Mouse (Mus musculus): ENCODE data around the gene Pcnx2. TPM values are rescaled to one million over a fixed set of nuclear protein-coding genes. Genes with fewer than 3 reads are reported as not detected.

Gene Pcnx2
- under 1 TPM; 0.34 to 0.36 TPM for total RNA-seq (2021)
- 0.79 and 0.86 TPM in 2 replicates for polyA plus RNA-seq (2012; rRNA removed)
- long read RNA-seq, partial matches to known transcripts: 1 of 2 reads
- long read RNA-seq, other reads (novel, unspliced or antisense): 1 of 2 reads

DNA sequence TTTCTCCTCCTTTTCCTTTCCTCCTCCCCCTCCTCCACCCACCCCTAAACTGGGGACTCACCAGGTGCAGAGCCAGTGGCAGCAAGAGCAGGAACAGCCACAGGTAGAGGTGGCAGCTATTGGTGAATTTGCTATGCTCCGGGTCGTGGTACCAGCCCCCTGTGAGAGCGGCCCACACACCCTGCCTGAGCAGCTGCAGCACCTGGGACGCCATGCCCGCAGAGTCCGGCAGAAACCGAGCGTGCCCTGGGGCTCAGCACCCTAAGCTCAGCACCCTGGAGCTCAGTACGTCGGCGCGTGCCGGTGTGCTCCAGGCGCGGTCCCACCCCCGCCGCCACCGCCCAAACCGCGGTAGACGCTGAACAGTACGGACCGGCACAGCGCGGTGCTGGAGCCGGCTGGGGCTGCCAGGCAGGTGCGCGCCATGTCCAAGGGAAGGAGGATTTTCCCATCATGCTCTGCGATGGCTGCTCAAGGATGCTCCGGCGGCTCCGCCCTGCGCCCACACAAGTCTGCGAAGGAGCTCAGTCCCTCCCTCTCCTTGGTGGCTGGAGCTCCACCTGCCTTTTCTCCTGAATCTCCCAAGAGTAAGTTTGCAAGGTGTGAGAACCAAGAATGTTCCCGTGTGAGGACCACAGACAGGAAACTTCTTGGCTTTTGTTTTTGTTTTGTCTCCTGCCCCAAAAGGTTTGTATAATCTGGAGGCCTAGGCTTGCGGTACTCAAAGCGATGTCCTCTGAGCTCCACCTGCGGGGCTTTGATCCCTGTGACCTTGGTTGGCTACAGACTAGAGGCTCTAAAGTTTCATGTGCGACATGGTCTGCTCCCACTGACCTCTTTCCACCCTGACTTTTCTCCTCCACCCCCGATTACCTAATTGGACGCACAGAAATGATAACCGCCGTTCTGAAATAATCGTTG, at the start of gene Pcnx2:
Pcnx2 (minus strand) TSS at position 450 of the 921 bp plus-strand sequence.
- Histone ChIP-seq H3K27ac (no peak within 1 kb of the TSS), H3K4me3 (no peak within 1 kb of the TSS), H3K36me3 (ENCODE audit: control insufficient read depth, insufficient read depth, low read length) (no peaks in the 10 kb centered on the region), H3K27me3 (ENCODE audit: control insufficient read depth, insufficient read depth, low read length) (peaks cover 8% of the 10 kb centered on the region), H3K4me1 (ENCODE audit: control insufficient read depth, insufficient read depth, low read length) (no peaks in the 10 kb centered on the region), H3K79me2 (replicated peaks; ENCODE audit: control insufficient read depth, insufficient read depth, low read length) (no peaks in the 10 kb centered on the region), H3K9ac (ENCODE audit: low read depth, low read length) (no peak within 1 kb of the TSS)
- DNase-seq: no peak
- TF ChIP-seq POLR2A (IDR thresholded peaks at IDR 0.05; ENCODE audit: insufficient read depth, low read depth, low read length) (no peak), CTCF (IDR thresholded peaks at IDR 0.05) (no peak)
- intact Hi-C loops (cut with DNase I): no loop called here
- 14% methylated on average over 44 of the region's 44 CpGs for WGBS

DNA sequence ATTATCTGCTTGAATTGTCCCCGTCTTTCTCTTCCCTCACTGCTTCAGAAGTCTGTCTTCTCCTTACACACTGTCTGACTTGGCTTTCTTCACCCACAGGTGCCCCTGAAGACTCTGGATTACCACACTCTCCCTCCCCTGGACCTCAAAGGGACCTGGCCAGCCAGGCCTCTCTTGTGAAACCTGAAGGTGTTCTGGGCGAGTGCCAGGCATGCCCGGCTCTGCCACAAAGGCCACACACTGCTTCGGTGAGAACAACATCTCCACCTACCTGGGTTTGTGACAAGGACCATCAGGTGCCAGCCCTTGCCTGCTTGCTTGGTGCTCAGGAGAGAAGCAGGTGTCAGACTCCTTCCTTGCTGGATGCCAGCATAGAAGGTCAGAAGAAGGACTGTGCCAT, 46.4 kb upstream of the Pcnx2 start:
- no peaks in the 10 kb centered on the region for H3K27me3 ChIP-seq (ENCODE audit: control insufficient read depth, insufficient read depth, low read length)
- 79% methylated on average over 4 of the region's 4 CpGs for WGBS
- H3K27ac ChIP-seq: no peak overlapping the region
- H3K79me2 ChIP-seq (replicated peaks; ENCODE audit: control insufficient read depth, insufficient read depth, low read length): no peaks in the 10 kb centered on the region
- intact Hi-C loops (cut with DNase I): no loop called here
- TF ChIP-seq CTCF (IDR thresholded peaks at IDR 0.05): no peak
- no peak for TF ChIP-seq EP300 (IDR thresholded peaks at IDR 0.05; ENCODE audit: insufficient read depth, low read depth, low read length)
- TF ChIP-seq POLR2A (IDR thresholded peaks at IDR 0.05; ENCODE audit: insufficient read depth, low read depth, low read length): no peak
- H3K4me3 ChIP-seq: no peak overlapping the region
- H3K4me1 ChIP-seq (ENCODE audit: control insufficient read depth, insufficient read depth, low read length): no peaks in the 10 kb centered on the region
- no peak for DNase-seq
- H3K9ac ChIP-seq (ENCODE audit: low read depth, low read length): no peak overlapping the region
- no peaks in the 10 kb centered on the region for H3K36me3 ChIP-seq (ENCODE audit: control insufficient read depth, insufficient read depth, low read length)

DNA sequence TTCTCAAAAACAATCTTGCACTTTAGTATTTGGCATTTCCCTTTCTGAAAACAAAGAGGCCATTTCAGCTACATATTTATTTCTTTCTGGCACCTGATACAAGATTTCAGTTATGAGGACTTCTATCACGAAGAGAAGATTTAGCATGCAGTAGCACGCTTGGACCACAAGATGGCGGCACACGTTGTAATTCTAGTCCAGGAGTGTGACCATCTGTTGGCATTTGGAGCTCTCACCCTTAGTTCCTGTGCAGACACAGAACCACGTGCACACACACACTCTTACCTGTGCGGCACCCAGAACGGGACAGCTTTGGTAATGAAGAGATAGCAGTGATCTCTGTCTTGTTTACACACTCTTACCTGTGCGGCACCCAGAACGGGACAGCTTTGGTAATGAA, 37.5 kb upstream of the Pcnx2 start:
- intact Hi-C loops (cut with DNase I): no loop called here
- peak; percentile 13 to 47 for DNase-seq
- H3K27ac ChIP-seq: no peak overlapping the region
- no peaks in the 10 kb centered on the region for H3K36me3 ChIP-seq (ENCODE audit: control insufficient read depth, insufficient read depth, low read length)
- TF ChIP-seq CTCF (IDR thresholded peaks at IDR 0.05) (peak; percentile 82), EP300 (IDR thresholded peaks at IDR 0.05; ENCODE audit: insufficient read depth, low read depth, low read length) (no peak)
- H3K27me3 ChIP-seq (ENCODE audit: control insufficient read depth, insufficient read depth, low read length): no peaks in the 10 kb centered on the region
- H3K4me1 ChIP-seq (ENCODE audit: control insufficient read depth, insufficient read depth, low read length): no peaks in the 10 kb centered on the region
- no peak overlapping the region for H3K4me3 ChIP-seq
- no peak overlapping the region for H3K9ac ChIP-seq (ENCODE audit: low read depth, low read length)
- 46% methylated on average over 9 of the region's 9 CpGs for WGBS
- no peaks in the 10 kb centered on the region for H3K79me2 ChIP-seq (replicated peaks; ENCODE audit: control insufficient read depth, insufficient read depth, low read length)

DNA sequence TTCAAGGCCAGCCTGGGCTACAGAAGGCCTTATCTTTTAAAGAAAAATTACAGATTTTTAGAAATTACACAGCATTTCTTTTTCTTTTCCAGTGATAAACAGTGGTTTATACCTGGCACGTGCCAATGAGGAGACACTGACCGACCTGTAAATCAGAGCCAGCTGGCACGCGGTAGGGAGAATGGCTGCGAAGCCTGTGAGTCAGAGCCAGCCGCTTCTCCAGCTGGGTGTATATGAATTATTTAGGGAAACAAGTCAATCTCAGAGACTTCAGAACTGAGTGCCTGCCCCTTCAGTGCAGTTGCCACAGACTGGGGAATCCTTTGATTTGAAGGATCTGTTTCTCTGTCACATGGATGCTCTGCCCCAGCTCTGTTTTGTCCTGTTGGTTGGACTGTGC, 33.7 kb upstream of the Pcnx2 start:
- TF ChIP-seq EP300 (IDR thresholded peaks at IDR 0.05; ENCODE audit: insufficient read depth, low read depth, low read length): no peak
- TF ChIP-seq CTCF (IDR thresholded peaks at IDR 0.05): no peak
- TF ChIP-seq POLR2A (IDR thresholded peaks at IDR 0.05; ENCODE audit: insufficient read depth, low read depth, low read length): no peak
- WGBS: 92% methylated on average over 6 of the region's 6 CpGs
- intact Hi-C loops (cut with DNase I): no loop called here
- Histone ChIP-seq H3K27me3 (ENCODE audit: control insufficient read depth, insufficient read depth, low read length) (no peaks in the 10 kb centered on the region), H3K27ac (no peak overlapping the region), H3K4me1 (ENCODE audit: control insufficient read depth, insufficient read depth, low read length) (no peaks in the 10 kb centered on the region), H3K9ac (ENCODE audit: low read depth, low read length) (no peak overlapping the region), H3K4me3 (no peak overlapping the region), H3K79me2 (replicated peaks; ENCODE audit: control insufficient read depth, insufficient read depth, low read length) (no peaks in the 10 kb centered on the region), H3K36me3 (ENCODE audit: control insufficient read depth, insufficient read depth, low read length) (no peaks in the 10 kb centered on the region)
- DNase-seq: no peak

DNA sequence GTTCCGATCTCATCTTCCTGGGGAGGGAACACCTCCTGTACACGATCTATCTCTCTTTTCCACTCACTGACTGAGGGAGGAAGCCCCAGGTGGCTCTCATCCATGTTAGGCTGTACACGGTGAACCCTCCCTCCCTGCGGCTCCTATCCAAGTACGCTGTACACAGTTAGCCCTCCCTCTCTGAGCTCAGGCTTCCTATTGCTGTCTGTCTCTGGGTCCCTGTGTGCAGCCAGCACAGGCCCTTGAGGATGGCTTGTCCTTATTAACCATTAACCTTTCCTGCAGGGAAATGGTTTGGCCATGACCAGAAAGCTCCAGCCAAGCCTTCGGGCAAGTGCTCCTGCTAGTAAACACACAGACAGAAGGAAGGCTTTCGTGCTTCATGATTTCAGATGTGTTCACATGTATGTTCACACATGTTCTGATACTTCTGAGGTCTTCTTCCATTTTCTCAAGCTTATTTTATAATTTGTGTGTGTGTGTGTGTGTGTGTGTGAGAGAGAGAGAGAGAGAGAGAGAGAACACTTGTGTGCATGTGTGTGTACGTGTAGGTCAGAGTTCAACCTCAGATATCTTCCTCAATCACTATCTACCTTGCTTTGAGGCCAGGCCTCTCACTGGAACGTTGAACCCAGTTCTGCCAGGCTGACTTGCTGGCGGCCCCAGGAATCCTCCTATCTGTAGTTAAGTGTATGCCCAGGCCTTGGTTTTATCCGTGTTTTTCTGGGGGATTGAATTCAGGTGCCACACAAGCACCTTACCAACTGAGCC, 32.3 kb upstream of the Pcnx2 start:
- Histone ChIP-seq H3K4me1 (ENCODE audit: control insufficient read depth, insufficient read depth, low read length) (no peaks in the 10 kb centered on the region), H3K27ac (no peak overlapping the region), H3K36me3 (ENCODE audit: control insufficient read depth, insufficient read depth, low read length) (no peaks in the 10 kb centered on the region), H3K27me3 (ENCODE audit: control insufficient read depth, insufficient read depth, low read length) (no peaks in the 10 kb centered on the region), H3K9ac (ENCODE audit: low read depth, low read length) (no peak overlapping the region), H3K79me2 (replicated peaks; ENCODE audit: control insufficient read depth, insufficient read depth, low read length) (no peaks in the 10 kb centered on the region), H3K4me3 (no peak overlapping the region)
- no peak for TF ChIP-seq POLR2A (IDR thresholded peaks at IDR 0.05; ENCODE audit: insufficient read depth, low read depth, low read length)
- TF ChIP-seq CTCF (IDR thresholded peaks at IDR 0.05): no peak
- TF ChIP-seq EP300 (IDR thresholded peaks at IDR 0.05; ENCODE audit: insufficient read depth, low read depth, low read length): no peak
- 75% methylated on average over 11 of the region's 11 CpGs for WGBS
- intact Hi-C loops (cut with DNase I): no loop called here
- DNase-seq: no peak

DNA sequence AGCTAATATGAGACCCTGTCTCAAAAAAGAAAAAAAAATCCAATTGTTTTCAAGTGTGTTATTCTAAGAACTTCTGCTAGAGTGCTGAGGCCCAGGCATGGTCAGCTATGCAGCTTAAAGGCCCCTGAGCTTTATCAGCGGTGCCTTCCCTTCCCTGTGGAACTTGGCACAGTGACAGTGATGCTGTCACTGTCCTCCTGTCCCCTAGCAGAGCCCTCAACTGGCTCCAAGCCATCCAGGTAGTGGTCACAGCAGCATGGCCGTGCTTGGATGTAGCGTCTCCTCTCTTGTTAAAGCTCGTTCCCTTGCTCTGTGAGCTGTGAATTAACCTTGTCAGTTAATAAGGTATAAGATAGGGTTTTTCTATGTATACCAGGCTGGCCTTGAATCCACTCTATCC, 28.5 kb upstream of the Pcnx2 start:
- Histone ChIP-seq H3K79me2 (replicated peaks; ENCODE audit: control insufficient read depth, insufficient read depth, low read length) (no peaks in the 10 kb centered on the region), H3K36me3 (ENCODE audit: control insufficient read depth, insufficient read depth, low read length) (no peaks in the 10 kb centered on the region), H3K4me3 (no peak overlapping the region), H3K27ac (no peak overlapping the region), H3K27me3 (ENCODE audit: control insufficient read depth, insufficient read depth, low read length) (no peaks in the 10 kb centered on the region), H3K4me1 (ENCODE audit: control insufficient read depth, insufficient read depth, low read length) (no peaks in the 10 kb centered on the region), H3K9ac (ENCODE audit: low read depth, low read length) (no peak overlapping the region)
- intact Hi-C loops (cut with DNase I): no loop called here
- no peak for TF ChIP-seq POLR2A (IDR thresholded peaks at IDR 0.05; ENCODE audit: insufficient read depth, low read depth, low read length)
- no peak for TF ChIP-seq CTCF (IDR thresholded peaks at IDR 0.05)
- no peak for TF ChIP-seq EP300 (IDR thresholded peaks at IDR 0.05; ENCODE audit: insufficient read depth, low read depth, low read length)
- WGBS: 61% methylated on average over 4 of the region's 4 CpGs
- no peak for DNase-seq

All from heart, adult 2 months (tissue).